Mouse (Mus musculus) midbrain, embryonic 13.5 days (tissue): ENCODE data around the gene Ap3m1. TPM values are rescaled to one million over a fixed set of nuclear protein-coding genes. Genes with fewer than 3 reads are reported as not detected.

Experiments used
- ATAC-seq: fragments of 200-750 bp; cut with Nextera tagmentation; 2 replicates; pipeline ENCODE4 v1.8.0; 2017; ENCODE audit warnings: mild to moderate bottlenecking, moderate TSS enrichment, moderate library complexity
- H3K27ac ChIP-seq: fragments of 300-500 bp; sonication (generic); 2 replicates; pipeline ENCODE4 v1.5.1; 2015; ENCODE audit warnings: inconsistent platforms, mild to moderate bottlenecking, moderate library complexity
- H3K27me3 ChIP-seq: fragments of 300-500 bp; sonication (generic); 2 replicates; pipeline ENCODE4 v1.6.1; 2015; ENCODE audit warnings: mild to moderate bottlenecking, inconsistent platforms
- H3K36me3 ChIP-seq: fragments of 300-500 bp; sonication (generic); 2 replicates; pipeline ENCODE4 v1.6.1; 2015; ENCODE audit warnings: mild to moderate bottlenecking, inconsistent platforms
- H3K4me1 ChIP-seq: fragments of 300-500 bp; sonication (generic); replicated peaks from 2 replicates; pipeline ENCODE4 v1.6.1; 2015; ENCODE audit warnings: inconsistent platforms
- H3K4me2 ChIP-seq: fragments of 300-500 bp; sonication (generic); replicated peaks from 2 replicates; pipeline ENCODE4 v1.6.1; 2015; ENCODE audit warnings: moderate library complexity, mild to moderate bottlenecking, inconsistent platforms
- H3K4me3 ChIP-seq: fragments of 300-500 bp; sonication (generic); replicated peaks from 2 replicates; pipeline ENCODE4 v1.5.1; 2015; ENCODE audit warnings: mild to moderate bottlenecking, inconsistent platforms
- H3K9ac ChIP-seq: fragments of 300-500 bp; sonication (generic); replicated peaks from 2 replicates; pipeline ENCODE4 v1.6.1; 2015; ENCODE audit warnings: mild to moderate bottlenecking, inconsistent platforms
- H3K9me3 ChIP-seq: fragments of 300-500 bp; sonication (generic); 2 replicates; pipeline ENCODE4 v1.6.1; 2016; ENCODE audit warnings: mild to moderate bottlenecking, inconsistent platforms
- WGBS: fragments of 180-500 bp; shearing (Covaris S2); methylation state at CpG from one replicate; pipeline ENCODE4 v1.1.7; 2015; 5-methylcytosine and 5-hydroxymethylcytosine counted together
- polyA plus RNA-seq: library from polyadenylated mRNA; unstranded; fragments of >200 nt; fragmentation: Nextera tagmentation; extraction: Ambion mirVana; gene quantifications from 2 replicates; pipeline ENCODE4 v1.2.1, GENCODE M21; 2015

Gene Ap3m1
- polyA plus RNA-seq, 1 experiment from 2014 or later, result 103 TPM

DNA sequence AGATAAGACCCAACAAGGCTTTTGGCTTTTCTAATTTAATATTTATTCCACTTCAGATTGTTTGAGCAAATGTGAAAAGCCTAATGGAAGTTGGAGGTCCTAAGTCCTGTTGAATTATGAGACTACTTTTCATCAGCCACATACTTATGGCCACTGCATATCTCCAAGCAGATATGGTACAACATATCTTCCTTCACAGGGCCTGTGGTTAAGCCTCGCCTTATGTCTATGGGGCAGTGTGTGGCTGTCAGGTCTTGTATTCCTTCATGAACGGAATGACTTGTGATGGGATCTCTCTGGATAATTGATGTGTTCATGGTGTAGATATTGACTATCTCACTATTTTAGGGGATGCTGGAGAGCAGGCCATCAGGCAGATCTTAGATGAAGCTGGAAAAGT is 56.8 kb downstream of the Ap3m1 start:
- Histone ChIP-seq H3K9ac (no peak overlapping the region), H3K4me1 (no peaks in the 10 kb centered on the region), H3K36me3 (no peaks in the 10 kb centered on the region), H3K4me2 (no peak overlapping the region), H3K27me3 (no peaks in the 10 kb centered on the region), H3K4me3 (no peak overlapping the region), H3K27ac (no peak overlapping the region), H3K9me3 (no peaks in the 10 kb centered on the region)
- ATAC-seq, result no peak
- WGBS, result 94% methylated on average over 2 of the region's 2 CpGs

DNA sequence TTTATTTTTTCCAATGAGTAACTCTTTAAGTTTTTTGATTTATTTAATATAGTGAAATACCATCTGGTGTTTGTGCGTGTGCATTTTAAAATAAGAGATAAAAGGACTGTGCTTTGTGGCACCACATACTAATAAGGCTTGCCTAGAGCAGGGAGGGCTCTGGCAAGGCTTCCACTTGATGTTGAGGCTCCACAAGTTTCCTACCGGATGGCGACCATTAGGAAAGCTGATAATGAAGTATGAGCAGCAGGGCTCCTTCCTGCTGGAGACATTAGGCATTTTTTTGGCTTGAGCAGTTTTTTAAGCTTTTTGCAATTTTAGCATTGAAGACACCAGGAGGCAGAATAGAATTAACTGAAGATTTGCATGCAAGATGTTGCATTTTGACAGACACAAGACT is 57.8 kb downstream of the Ap3m1 start:
- Histone ChIP-seq H3K36me3 (no peaks in the 10 kb centered on the region), H3K9ac (no peak overlapping the region), H3K9me3 (no peaks in the 10 kb centered on the region), H3K4me2 (no peak overlapping the region), H3K4me3 (no peak overlapping the region), H3K4me1 (no peaks in the 10 kb centered on the region), H3K27me3 (no peaks in the 10 kb centered on the region), H3K27ac (no peak overlapping the region)
- no peak for ATAC-seq
- 86% methylated on average over 3 of the region's 3 CpGs for WGBS

DNA sequence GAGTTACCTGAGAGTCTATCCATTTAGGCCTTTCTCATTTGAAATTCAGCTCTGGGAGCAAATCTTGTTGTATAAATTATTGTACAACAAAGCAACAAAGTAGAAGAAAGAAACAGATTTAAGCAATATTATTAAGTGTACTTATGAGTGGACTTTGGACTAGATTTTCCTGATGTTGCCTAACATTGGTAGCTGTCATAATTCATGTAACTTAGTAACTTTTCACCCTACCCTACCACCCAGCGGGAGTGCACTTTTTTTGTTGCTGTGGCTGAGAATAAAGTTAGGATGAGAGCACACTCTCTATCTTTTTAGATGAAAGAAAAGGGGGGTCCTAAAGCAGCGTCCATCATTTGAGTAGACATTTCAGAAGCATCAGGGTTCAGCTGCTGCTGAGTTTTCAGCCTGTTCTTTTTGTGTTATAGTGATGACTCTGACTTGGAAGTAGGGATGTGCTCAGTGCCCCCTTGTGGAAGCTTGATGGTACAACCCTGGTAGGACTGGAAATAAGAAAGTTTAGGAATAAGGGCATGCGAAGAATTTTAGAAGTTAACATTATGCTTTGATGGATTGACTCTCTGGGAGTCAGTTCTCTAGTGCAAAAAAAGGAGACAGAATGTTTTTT is 59.1 kb downstream of the Ap3m1 start:
- H3K9ac ChIP-seq, result no peak overlapping the region
- H3K27me3 ChIP-seq, result no peaks in the 10 kb centered on the region
- H3K4me3 ChIP-seq, result no peak overlapping the region
- no peak for ATAC-seq
- H3K9me3 ChIP-seq, result no peaks in the 10 kb centered on the region
- 56% methylated on average over 3 of the region's 3 CpGs for WGBS
- H3K4me2 ChIP-seq, result no peak overlapping the region
- H3K36me3 ChIP-seq, result no peaks in the 10 kb centered on the region
- H3K27ac ChIP-seq, result no peak overlapping the region
- H3K4me1 ChIP-seq, result no peaks in the 10 kb centered on the region

DNA sequence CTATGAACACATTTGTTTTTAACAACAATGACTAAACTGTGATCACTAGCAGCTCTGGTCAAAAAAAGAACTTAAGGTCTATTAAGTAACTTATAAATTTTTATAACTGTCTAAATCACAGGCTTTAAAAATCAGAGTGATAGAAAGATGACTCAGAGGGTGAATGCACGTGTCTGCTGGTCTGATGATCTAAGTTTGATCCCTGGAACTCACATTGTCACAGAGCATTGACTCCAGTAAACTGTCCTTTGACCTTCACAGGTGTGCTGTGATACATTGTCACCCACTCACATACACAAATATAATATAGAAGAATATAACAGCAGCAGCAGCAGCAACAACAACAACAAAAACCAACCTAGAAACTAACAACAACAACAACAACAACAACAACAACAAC is 60.8 kb downstream of the Ap3m1 start:
- Histone ChIP-seq H3K4me1 (no peaks in the 10 kb centered on the region), H3K9ac (no peak overlapping the region), H3K9me3 (no peaks in the 10 kb centered on the region), H3K4me3 (no peak overlapping the region), H3K4me2 (no peak overlapping the region), H3K27ac (no peak overlapping the region), H3K27me3 (no peaks in the 10 kb centered on the region), H3K36me3 (no peaks in the 10 kb centered on the region)
- WGBS, result 79% methylated on average over 1 of the region's 1 CpGs
- no peak for ATAC-seq

DNA sequence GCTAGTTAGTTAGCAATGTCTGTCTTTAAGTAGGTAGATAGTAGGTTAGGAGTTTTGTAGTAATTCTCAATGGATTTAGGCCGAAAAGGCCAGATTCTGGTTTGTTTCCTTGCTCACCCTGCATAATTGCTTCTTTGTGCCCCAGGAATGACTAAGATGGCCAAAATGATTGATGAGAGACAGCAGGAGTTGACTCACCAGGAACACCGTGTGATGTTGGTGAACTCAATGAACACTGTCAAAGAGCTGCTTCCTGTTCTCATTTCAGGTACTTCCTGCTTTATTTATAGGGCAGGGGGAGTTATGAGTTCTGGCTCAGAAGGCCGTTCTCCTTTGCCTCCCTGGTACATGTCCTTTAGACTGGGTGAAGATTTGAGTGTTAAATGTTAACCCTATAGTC is 66.8 kb downstream of the Ap3m1 start:
- H3K4me3 ChIP-seq, result no peak overlapping the region
- no peaks in the 10 kb centered on the region for H3K36me3 ChIP-seq
- no peaks in the 10 kb centered on the region for H3K9me3 ChIP-seq
- H3K27ac ChIP-seq, result no peak overlapping the region
- no peak for ATAC-seq
- no peak overlapping the region for H3K9ac ChIP-seq
- WGBS, result 84% methylated on average over 3 of the region's 3 CpGs
- no peak overlapping the region for H3K4me2 ChIP-seq
- H3K4me1 ChIP-seq, result no peaks in the 10 kb centered on the region; the same call in 1 of the 2 replicates
- H3K27me3 ChIP-seq, result no peaks in the 10 kb centered on the region

DNA sequence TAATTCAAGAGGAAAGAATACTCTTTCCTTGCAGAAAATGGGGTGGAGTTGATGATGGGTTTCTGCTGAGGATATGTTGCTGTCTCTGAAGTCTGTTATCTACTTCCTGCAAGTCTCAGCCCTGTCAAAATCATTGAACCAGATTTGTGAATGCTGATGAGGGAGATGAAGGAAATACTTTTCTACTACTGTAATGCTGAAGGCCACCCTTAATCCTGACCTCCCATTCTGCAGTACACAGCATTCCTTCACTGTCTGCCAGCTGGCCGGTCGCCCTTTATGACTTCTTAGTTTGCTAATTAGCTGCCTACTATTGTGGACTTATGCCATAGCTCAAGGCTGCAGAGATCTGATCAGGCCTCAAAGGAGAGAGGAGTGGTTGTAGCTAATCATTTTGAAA is 68.5 kb downstream of the Ap3m1 start:
- H3K4me2 ChIP-seq, result no peak overlapping the region
- WGBS, result 44% methylated on average over 2 of the region's 2 CpGs
- H3K9me3 ChIP-seq, result no peaks in the 10 kb centered on the region
- H3K27ac ChIP-seq, result no peak overlapping the region
- H3K4me1 ChIP-seq, result no peaks in the 10 kb centered on the region; the same call in 1 of the 2 replicates
- H3K4me3 ChIP-seq, result no peak overlapping the region
- no peak overlapping the region for H3K9ac ChIP-seq
- no peaks in the 10 kb centered on the region for H3K27me3 ChIP-seq
- ATAC-seq, result no peak
- H3K36me3 ChIP-seq, result no peaks in the 10 kb centered on the region

Other genes starting within 250 kb of the Ap3m1 start
- gene Plau, start 215.8 kb downstream of the Ap3m1 start, polyA plus RNA-seq, result 0.19 and 0.34 TPM in 2 replicates
- 9.7 and 11.2 TPM in 2 replicates for gene Vcl, start 123.1 kb downstream of the Ap3m1 start, polyA plus RNA-seq
- gene Adk, start 66 bp upstream of the Ap3m1 start, polyA plus RNA-seq, result 50.0 and 53.5 TPM in 2 replicates